Mouse (Mus musculus) G1E (cell line): ENCODE results near the gene Rsph4a.

ENCODE experiments used
- CTCF ChIP-seq: IDR thresholded peaks from 2 replicates; pipeline ENCODE4 v1.5.1; 2012; ENCODE audit warnings: low read depth, low read length, inconsistent platforms, mixed read lengths
- POLR2AphosphoS5 ChIP-seq: IDR thresholded peaks from 2 replicates; pipeline ENCODE4 v1.6.1; 2012; ENCODE audit warnings: low read depth, low read length, inconsistent platforms; ENCODE audit not compliant: insufficient replicate concordance

DNA sequence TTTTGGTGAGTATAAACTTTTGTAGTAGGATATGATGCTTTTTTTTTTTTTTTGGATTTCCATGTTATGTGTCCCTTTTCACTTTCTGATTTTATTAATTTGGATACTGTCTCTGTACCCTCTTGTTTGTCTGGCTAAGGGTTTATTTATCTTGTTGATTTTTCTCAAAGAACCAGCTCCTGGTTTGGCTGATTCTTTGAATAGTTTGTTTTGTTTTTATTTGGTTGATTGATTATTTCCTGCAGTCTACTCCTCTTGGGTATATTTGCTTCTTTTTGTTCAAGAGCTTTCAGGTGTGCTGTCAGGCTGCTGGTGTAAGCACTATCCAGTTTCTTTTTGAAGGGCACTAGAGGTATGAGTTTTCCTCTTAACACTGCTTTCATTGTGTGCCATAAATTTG, 47.5 kb upstream of the Rsph4a start, which contains the start of gene Sult3a1:
- TF ChIP-seq CTCF, result no peak
- TF ChIP-seq POLR2AphosphoS5, result no peak
